Mouse (Mus musculus) frontal cortex, postnatal 36 days (tissue): ENCODE results near the gene Map3k5.

Experiments used
- DNase-seq, 2 experiments: peaks; one replicate each; pipeline ENCODE4 v3.0.0; 2022; ENCODE audit warnings: low spot score in 2 of 2

The Map3k5 gene

DNA sequence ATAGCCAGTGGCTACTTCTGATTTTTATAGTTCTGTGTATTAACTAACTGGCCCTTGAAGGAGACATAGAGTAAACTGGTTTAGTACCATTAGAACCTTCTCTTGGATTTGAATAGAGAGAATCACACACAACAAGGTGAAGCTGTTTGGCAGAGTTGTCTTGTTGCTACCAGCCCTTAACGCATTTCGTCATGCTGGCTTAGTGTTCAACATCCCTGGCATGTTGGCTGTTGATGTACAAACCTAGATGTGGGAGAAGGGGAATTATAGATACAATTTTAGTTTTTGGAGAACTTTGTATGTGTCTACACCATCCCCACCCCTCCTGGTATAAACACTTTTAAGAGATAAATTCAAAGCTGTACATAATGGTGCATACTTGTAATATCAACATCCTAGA, 251.5 kb downstream of the Map3k5 start:
- no peak for DNase-seq

GRCm38 (mm10) chr10:20186800-20187273, 252.6 kb downstream of the Map3k5 start:
- DNase-seq: no peak

GRCm38 (mm10) chr10:20190139-20190747, 256.0 kb downstream of the Map3k5 start:
- no peak for DNase-seq
